Mouse (Mus musculus) embryonic facial prominence, embryonic 13.5 days (tissue): ENCODE measurements around the gene R3hdml. TPM values are rescaled to one million over a fixed set of nuclear protein-coding genes. Genes with fewer than 3 reads are reported as not detected.

Experiments
- ATAC-seq: fragments of 200-750 bp; cut with Nextera tagmentation; 2 replicates; pipeline ENCODE4 v1.8.0; 2017; ENCODE audit warnings: low read depth; ENCODE audit not compliant: insufficient number of reproducible peaks, insufficient read depth, low FRiP score, low TSS enrichment
- H3K27ac ChIP-seq: fragments of 300-500 bp; sonication (generic); 2 replicates; pipeline ENCODE4 v1.5.1; 2015; ENCODE audit warnings: moderate library complexity, mild to moderate bottlenecking, inconsistent platforms
- H3K27me3 ChIP-seq: fragments of 300-500 bp; sonication (generic); 2 replicates; pipeline ENCODE4 v1.6.1; 2015; ENCODE audit warnings: mild to moderate bottlenecking, inconsistent platforms
- H3K36me3 ChIP-seq: fragments of 300-500 bp; sonication (generic); 2 replicates; pipeline ENCODE4 v1.6.1; 2015; ENCODE audit warnings: mild to moderate bottlenecking, inconsistent platforms
- H3K4me1 ChIP-seq: fragments of 300-500 bp; sonication (generic); 2 replicates; pipeline ENCODE4 v1.6.1; 2015; ENCODE audit warnings: inconsistent platforms
- H3K4me2 ChIP-seq: fragments of 300-500 bp; sonication (generic); 2 replicates; pipeline ENCODE4 v1.6.1; 2015; ENCODE audit warnings: moderate library complexity, mild to moderate bottlenecking, inconsistent platforms
- H3K4me3 ChIP-seq: fragments of 300-500 bp; sonication (generic); 2 replicates; pipeline ENCODE4 v1.5.1; 2015; ENCODE audit warnings: mild to moderate bottlenecking, inconsistent platforms
- H3K9ac ChIP-seq: fragments of 300-500 bp; sonication (generic); 2 replicates; pipeline ENCODE4 v1.6.1; 2015; ENCODE audit warnings: mild to moderate bottlenecking, inconsistent platforms
- H3K9me3 ChIP-seq: fragments of 300-500 bp; sonication (generic); 2 replicates; pipeline ENCODE4 v1.6.1; 2016; ENCODE audit warnings: inconsistent platforms
- WGBS: fragments of 180-500 bp; shearing (Covaris S2); methylation state at CpG from one replicate; pipeline ENCODE4 v1.1.7; 2015; ENCODE audit warnings: mixed read lengths; 5-methylcytosine and 5-hydroxymethylcytosine counted together
- polyA plus RNA-seq: library from polyadenylated mRNA; unstranded; fragments of >200 nt; fragmentation: Nextera tagmentation; extraction: Ambion mirVana; gene quantifications from 2 replicates; pipeline ENCODE4 v1.2.1, GENCODE M21; 2015

The R3hdml gene
- polyA plus RNA-seq, 1 experiment from 2014 or later, result not detected

- H3K36me3 ChIP-seq, result no peaks in the 10 kb centered on the region
- ATAC-seq, result no peak
- no peaks in the 10 kb centered on the region for H3K9me3 ChIP-seq
- H3K9ac ChIP-seq, result no peak overlapping the region
- H3K4me2 ChIP-seq, result no peak overlapping the region
- 85% methylated on average over 7 of the region's 7 CpGs for WGBS
- no peaks in the 10 kb centered on the region for H3K4me1 ChIP-seq
- H3K27ac ChIP-seq, result no peak overlapping the region
- no peaks in the 10 kb centered on the region for H3K27me3 ChIP-seq
- H3K4me3 ChIP-seq, result no peak overlapping the region
Measured at GRCm38 (mm10) chr2:163525761-163526243, 33.7 kb downstream of the R3hdml start.

GRCm38 (mm10) chr2:163527497-163527896 lies 35.4 kb downstream of the R3hdml start:
- no peak overlapping the region for H3K27ac ChIP-seq
- no peaks in the 10 kb centered on the region for H3K4me1 ChIP-seq
- H3K4me2 ChIP-seq, result no peak overlapping the region
- no peaks in the 10 kb centered on the region for H3K9me3 ChIP-seq
- no peak for ATAC-seq
- no peaks in the 10 kb centered on the region for H3K36me3 ChIP-seq
- H3K9ac ChIP-seq, result no peak overlapping the region
- 0 out of 2 replicates have a peak, but pooled peaks cover 3% of the 10 kb centered on the region for H3K27me3 ChIP-seq
- no peak overlapping the region for H3K4me3 ChIP-seq
- WGBS, result 80% methylated on average over 2 of the region's 2 CpGs

- H3K4me1 ChIP-seq, result no peaks in the 10 kb centered on the region
- no peaks in the 10 kb centered on the region for H3K36me3 ChIP-seq
- no peak for ATAC-seq
- H3K27ac ChIP-seq, result no peak overlapping the region
- no peaks in the 10 kb centered on the region for H3K9me3 ChIP-seq
- no peak overlapping the region for H3K9ac ChIP-seq
- H3K27me3 ChIP-seq, result 0 out of 2 replicates have a peak, but pooled peaks cover 3% of the 10 kb centered on the region
- WGBS, result 66% methylated on average over 8 of the region's 8 CpGs
- H3K4me3 ChIP-seq, result no peak overlapping the region
- no peak overlapping the region for H3K4me2 ChIP-seq
Measured at GRCm38 (mm10) chr2:163530418-163530817, 38.3 kb downstream of the R3hdml start.

- H3K9me3 ChIP-seq, result no peaks in the 10 kb centered on the region
- H3K4me3 ChIP-seq, result no peak overlapping the region
- no peaks in the 10 kb centered on the region for H3K36me3 ChIP-seq
- no peak overlapping the region for H3K9ac ChIP-seq
- 0 out of 2 replicates have a peak, but pooled peaks cover 3% of the 10 kb centered on the region for H3K27me3 ChIP-seq
- H3K27ac ChIP-seq, result no peak overlapping the region
- WGBS, result 7% methylated on average over 9 of the region's 9 CpGs
- H3K4me1 ChIP-seq, result no peaks in the 10 kb centered on the region
- no peak for ATAC-seq
- no peak overlapping the region for H3K4me2 ChIP-seq
Measured at GRCm38 (mm10) chr2:163531917-163532316, 39.8 kb downstream of the R3hdml start.

DNA sequence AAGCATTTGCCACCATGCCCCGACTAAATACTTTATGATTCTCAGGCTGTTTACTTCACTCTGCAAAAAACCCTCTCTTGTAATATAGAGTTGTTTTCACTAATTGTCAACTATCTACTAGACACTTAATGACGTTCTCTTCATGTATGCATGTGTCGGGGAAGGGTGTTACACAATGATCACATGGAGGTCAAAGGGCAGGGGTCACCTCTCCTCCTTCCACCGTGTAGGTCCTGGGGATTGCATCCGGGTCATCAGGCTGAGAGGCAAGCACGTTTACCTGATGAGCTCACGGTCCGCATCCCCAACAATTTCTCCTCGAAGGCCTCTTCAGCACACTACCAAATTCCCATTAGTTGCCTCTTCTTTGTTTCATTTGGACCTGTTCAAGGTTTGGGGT lies 41.1 kb downstream of the R3hdml start:
- ATAC-seq, result no peak
- 85% methylated on average over 9 of the region's 9 CpGs for WGBS

GRCm38 (mm10) chr2:163534958-163535524 lies 42.9 kb downstream of the R3hdml start:
- Histone ChIP-seq H3K27me3 (0 out of 2 replicates have a peak, but pooled peaks cover 3% of the 10 kb centered on the region), H3K9me3 (no peaks in the 10 kb centered on the region), H3K4me1 (no peaks in the 10 kb centered on the region), H3K4me2 (peak overlapping the region; percentile 60), H3K27ac (no peak overlapping the region), H3K9ac (0 out of 2 replicates have a peak overlapping the region, but pooled peaks have one; percentile 62), H3K36me3 (no peaks in the 10 kb centered on the region), H3K4me3 (peak overlapping the region; percentile 26)
- WGBS, result 17% methylated on average over 22 of the region's 22 CpGs
- no peak for ATAC-seq

More for the DNA sequence above, 41.1 kb downstream of the R3hdml start:
- no peaks in the 10 kb centered on the region for H3K9me3 ChIP-seq
- no peak overlapping the region for H3K4me3 ChIP-seq
- 0 out of 2 replicates have a peak, but pooled peaks cover 3% of the 10 kb centered on the region for H3K27me3 ChIP-seq
- no peak overlapping the region for H3K27ac ChIP-seq
- no peaks in the 10 kb centered on the region for H3K4me1 ChIP-seq
- H3K9ac ChIP-seq, result no peak overlapping the region
- no peak overlapping the region for H3K4me2 ChIP-seq
- no peaks in the 10 kb centered on the region for H3K36me3 ChIP-seq

DNA sequence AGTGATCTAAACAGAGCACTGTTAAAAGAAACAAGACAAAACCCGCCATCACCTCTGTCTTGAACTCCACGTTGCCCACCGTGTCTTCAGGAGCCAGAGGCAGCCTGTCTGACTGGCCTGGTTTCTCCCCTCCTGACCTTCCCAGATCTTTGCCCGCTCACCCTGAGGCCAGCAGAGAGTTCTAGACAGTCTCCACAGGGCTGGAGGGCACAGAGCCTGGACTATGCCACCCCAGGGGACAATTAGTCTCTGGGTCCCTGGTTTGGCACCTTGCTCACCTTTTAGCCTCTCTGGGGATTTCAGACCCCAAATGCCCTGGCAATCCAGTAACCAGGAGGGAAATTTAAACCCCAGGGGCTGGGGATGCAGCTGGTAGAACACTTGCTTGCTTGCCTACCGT lies 45.3 kb downstream of the R3hdml start:
- no peaks in the 10 kb centered on the region for H3K36me3 ChIP-seq

DNA sequence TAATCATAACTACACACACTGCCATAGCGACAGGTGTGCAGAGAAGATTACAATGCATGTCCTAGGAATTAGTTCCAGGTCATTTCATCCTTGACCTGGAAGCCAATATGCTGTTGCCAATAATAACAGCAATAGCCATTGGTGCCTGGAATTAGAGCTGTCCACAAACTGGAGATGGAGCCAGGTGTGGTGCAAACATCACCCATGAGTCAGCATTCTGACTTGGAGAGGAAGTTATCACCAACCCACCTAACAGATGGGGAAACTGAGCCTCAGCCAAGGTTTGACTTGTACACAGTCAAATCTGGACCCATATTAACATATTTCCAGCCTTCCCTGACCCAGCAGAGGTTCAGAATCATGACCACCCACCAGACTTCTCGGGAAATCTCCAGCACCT lies 46.3 kb downstream of the R3hdml start:
- no peak overlapping the region for H3K4me3 ChIP-seq
- ATAC-seq, result no peak
- H3K36me3 ChIP-seq, result no peaks in the 10 kb centered on the region
- 79% methylated on average over 2 of the region's 2 CpGs for WGBS
- no peaks in the 10 kb centered on the region for H3K4me1 ChIP-seq
- H3K27me3 ChIP-seq, result no peaks in the 10 kb centered on the region
- no peak overlapping the region for H3K27ac ChIP-seq
- H3K9ac ChIP-seq, result no peak overlapping the region
- H3K9me3 ChIP-seq, result no peaks in the 10 kb centered on the region
- H3K4me2 ChIP-seq, result no peak overlapping the region

More for the DNA sequence above, 45.3 kb downstream of the R3hdml start:
- Histone ChIP-seq H3K4me3 (no peak overlapping the region), H3K9me3 (no peaks in the 10 kb centered on the region), H3K27me3 (0 out of 2 replicates have a peak, but pooled peaks cover under 1% of the 10 kb centered on the region), H3K27ac (no peak overlapping the region), H3K4me2 (no peak overlapping the region), H3K4me1 (no peaks in the 10 kb centered on the region), H3K9ac (no peak overlapping the region)
- no peak for ATAC-seq
- 73% methylated on average over 5 of the region's 5 CpGs for WGBS

GRCm38 (mm10) chr2:163539321-163540040 lies 47.4 kb downstream of the R3hdml start:
- Histone ChIP-seq H3K4me1 (no peaks in the 10 kb centered on the region), H3K27me3 (no peaks in the 10 kb centered on the region), H3K9me3 (no peaks in the 10 kb centered on the region), H3K9ac (no peak overlapping the region), H3K36me3 (no peaks in the 10 kb centered on the region), H3K27ac (no peak overlapping the region), H3K4me2 (no peak overlapping the region), H3K4me3 (no peak overlapping the region)
- WGBS, result 73% methylated on average over 13 of the region's 13 CpGs
- no peak for ATAC-seq

DNA sequence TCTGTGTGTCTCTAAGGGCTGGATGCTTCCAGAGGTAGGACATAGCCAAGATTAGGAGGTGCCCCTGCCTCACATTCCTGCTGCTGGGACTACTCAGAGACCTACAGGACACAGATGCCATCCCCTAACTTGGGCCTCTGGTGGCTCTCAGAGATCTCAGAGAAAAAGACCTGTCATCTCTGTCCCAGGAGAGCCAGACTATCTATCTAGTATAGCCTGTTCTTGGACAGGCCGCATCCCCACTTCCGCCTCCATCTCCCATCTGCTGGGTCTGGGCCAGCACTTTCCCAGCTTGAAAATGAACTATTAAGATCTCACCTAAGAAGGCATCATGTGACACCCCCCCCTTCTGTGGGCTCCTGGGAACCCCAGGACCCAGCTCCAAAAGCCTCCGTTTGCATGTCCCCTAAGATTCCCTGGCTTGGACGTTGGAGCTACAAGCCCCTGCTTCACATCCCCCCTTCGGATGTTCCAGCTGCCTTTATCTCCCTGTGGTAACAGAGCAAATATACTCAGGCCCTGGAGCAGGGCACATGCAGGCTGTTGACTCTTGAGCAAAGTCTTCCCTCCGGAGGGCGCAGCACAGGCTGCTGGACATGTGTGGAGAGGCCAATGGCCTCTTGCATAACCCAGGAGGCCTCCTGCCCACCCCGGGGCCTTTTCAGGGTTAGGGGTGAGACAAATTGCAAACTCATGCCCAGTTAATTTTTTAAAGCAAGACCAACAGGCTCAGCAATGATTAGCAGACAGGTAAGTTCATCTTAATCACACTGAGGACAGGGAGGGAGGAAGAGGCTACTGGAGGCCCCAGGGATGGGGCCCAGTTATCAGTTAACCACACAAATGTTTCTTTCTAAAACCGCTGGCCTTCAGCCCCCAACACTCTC lies 48.4 kb downstream of the R3hdml start:
- H3K9ac ChIP-seq, result no peak overlapping the region
- 81% methylated on average over 9 of the region's 9 CpGs for WGBS

GRCm38 (mm10) chr2:163541568-163542182 lies 49.6 kb downstream of the R3hdml start:
- H3K27me3 ChIP-seq, result no peaks in the 10 kb centered on the region
- no peaks in the 10 kb centered on the region for H3K4me1 ChIP-seq
- H3K4me2 ChIP-seq, result no peak overlapping the region
- whole genome bisulfite sequencing, result 77% methylated on average over 10 of the region's 10 CpGs
- H3K36me3 ChIP-seq, result no peaks in the 10 kb centered on the region
- H3K9ac ChIP-seq, result no peak overlapping the region
- H3K4me3 ChIP-seq, result no peak overlapping the region
- no peak overlapping the region for H3K27ac ChIP-seq
- no peak for ATAC-seq
- H3K9me3 ChIP-seq, result no peaks in the 10 kb centered on the region

More for the DNA sequence above, 48.4 kb downstream of the R3hdml start:
- Histone ChIP-seq H3K27me3 (no peaks in the 10 kb centered on the region), H3K27ac (no peak overlapping the region), H3K4me1 (no peaks in the 10 kb centered on the region), H3K9me3 (no peaks in the 10 kb centered on the region), H3K4me2 (no peak overlapping the region), H3K36me3 (no peaks in the 10 kb centered on the region), H3K4me3 (no peak overlapping the region)
- no peak for ATAC-seq
